Mouse (Mus musculus): Measurements from ENCODE around the gene Gjc2. TPM values are rescaled to one million over a fixed set of nuclear protein-coding genes. Genes with fewer than 3 reads are reported as not detected.
A peak's percentile ranks its signal among the peaks of the same experiment; 100 is the strongest.

Gjc2 gene
- polyA plus RNA-seq, 1 experiment from 2014 or later: 0.50 TPM

DNA sequence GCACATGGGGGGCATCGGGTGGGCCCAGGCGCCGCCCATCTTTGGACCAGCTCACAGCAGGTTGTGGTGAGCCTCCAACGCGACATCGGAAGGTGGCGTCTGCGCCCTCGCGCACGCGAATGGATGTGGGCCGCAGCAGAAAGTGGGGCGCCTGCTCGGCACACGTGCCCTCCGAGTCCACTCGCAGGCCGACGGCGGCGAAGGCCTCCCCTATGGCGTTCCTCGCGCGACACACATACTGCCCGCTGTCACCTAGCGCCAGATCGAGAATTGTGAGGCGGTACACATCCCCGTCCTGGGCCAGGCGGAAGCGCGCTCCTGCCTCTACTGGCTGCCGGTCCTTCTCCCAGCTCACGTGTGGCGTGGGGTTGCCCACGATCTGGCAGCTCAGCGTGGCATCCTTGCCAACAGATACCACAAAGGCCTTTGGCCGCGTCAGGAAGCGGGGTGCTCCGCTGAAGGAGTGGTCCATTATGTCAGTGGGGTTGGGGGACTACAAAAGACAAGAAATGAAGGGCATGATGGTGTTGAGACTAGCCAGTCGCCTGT, 47.0 kb downstream of the Gjc2 start, which contains the start of gene Obscn:
Gene Obscn (minus strand): TSS at position 499 of the 549 bp plus-strand sequence.
- 0 out of 2 replicates have a peak, but pooled peaks cover 3% of the 10 kb centered on the region for H3K4me1 ChIP-seq (replicated peaks; ENCODE audit: control insufficient read depth, insufficient read depth, low read length)
- WGBS: 15% methylated on average over 44 of the region's 44 CpGs
- ATAC-seq (ENCODE audit: low read depth): no peak
- H3K27me3 ChIP-seq (ENCODE audit: control insufficient read depth, insufficient read depth, low read depth, low read length): peaks cover 51% of the 10 kb centered on the region
- H3K4me2 ChIP-seq (ENCODE audit: low read depth, low read length): peak within 1 kb of the TSS; percentile 41
- no peak within 1 kb of the TSS for H3K27ac ChIP-seq (ENCODE audit: low read length)
- no peaks in the 10 kb centered on the region for H3K36me3 ChIP-seq (ENCODE audit: control insufficient read depth, insufficient read depth, low read length)
- H3K9me3 ChIP-seq (ENCODE audit: control insufficient read depth, low read length): no peaks in the 10 kb centered on the region
- H3K9ac ChIP-seq (ENCODE audit: low read length): no peak within 1 kb of the TSS
- peak within 1 kb of the TSS; percentile 22; the same call in 1 of the 2 replicates for H3K4me3 ChIP-seq (ENCODE audit: low read length)

DNA sequence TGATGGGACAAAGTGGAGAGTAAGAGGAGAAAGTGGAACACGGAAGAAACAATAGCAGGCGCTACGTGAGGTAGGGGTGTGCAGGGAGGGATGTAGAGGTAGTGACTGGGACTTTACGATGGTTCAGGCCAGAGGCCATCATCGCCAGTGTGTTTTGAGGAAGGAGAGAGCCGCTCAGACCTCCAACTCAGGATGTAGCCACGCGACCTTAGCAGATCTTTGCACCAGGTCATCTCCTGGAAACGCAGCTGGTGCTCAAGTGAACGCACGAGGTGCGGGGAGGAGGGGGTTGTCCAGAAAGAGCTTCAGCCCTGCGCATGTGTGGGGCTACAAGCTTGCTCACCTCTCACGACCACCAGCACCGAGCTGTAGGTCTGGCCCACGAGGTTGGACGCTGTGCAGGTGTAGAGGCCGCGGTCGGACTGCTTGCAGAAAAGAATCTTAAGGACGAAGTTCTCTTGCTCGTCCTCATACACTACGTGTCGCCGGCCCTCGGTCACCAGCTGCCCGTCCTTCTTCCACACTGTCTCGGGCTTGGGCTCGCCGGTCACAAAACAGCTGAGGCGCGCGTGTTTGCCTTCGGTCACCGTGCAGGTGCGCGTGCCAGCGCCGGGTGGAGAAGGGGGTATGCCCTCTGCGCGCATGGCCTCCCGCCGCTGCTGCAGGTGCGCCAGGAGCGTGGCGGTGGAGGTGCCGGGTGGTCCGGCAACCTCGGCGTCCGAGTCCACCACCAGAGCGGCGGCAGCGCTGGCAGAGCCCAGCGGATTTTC, 47.8 kb downstream of the Gjc2 start:
- no peak overlapping the region for H3K9ac ChIP-seq (ENCODE audit: low read length)
- H3K4me3 ChIP-seq (ENCODE audit: low read length): peak overlapping the region; percentile 22; the same call in 1 of the 2 replicates
- H3K9me3 ChIP-seq (ENCODE audit: control insufficient read depth, low read length): no peaks in the 10 kb centered on the region
- H3K27ac ChIP-seq (ENCODE audit: low read length): no peak overlapping the region
- WGBS: 5% methylated on average over 52 of the region's 55 CpGs
- ATAC-seq (ENCODE audit: low read depth): no peak
- H3K4me2 ChIP-seq (ENCODE audit: low read depth, low read length): peak overlapping the region; percentile 41
- no peaks in the 10 kb centered on the region for H3K36me3 ChIP-seq (ENCODE audit: control insufficient read depth, insufficient read depth, low read length)
- H3K4me1 ChIP-seq (replicated peaks; ENCODE audit: control insufficient read depth, insufficient read depth, low read length): 0 out of 2 replicates have a peak, but pooled peaks cover 3% of the 10 kb centered on the region
- H3K27me3 ChIP-seq (ENCODE audit: control insufficient read depth, insufficient read depth, low read depth, low read length): peaks cover 51% of the 10 kb centered on the region

DNA sequence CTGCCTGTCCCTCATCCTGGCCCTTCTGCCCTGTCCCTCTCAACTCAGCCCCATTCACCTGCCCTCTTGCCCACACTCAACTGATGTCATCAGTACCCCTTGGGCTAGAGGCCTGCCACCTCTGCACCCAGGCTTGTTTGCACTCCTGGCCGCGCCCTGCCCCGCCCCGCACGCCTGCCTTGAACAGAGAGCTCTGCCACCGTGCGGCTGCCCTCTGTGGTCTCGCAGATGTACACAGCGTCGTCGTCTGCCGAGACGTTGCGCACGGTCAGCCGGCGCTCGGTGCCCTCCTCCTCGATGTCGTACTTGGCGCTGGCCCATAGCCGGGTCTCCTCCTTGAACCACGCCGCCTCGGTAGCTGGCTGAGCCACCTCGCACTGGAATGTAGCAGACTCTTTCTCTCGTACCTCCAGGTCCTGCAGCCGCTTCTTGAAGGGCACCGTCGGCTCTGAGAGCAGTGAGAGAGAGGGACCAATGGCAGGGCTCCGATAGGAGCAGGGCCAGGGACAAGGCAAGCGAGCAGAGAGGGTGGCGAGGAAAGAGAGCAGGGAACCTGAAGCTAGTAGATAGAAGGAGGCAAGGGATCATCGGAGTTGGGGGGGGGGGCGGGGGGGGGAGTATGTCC, 48.5 kb downstream of the Gjc2 start:
- ATAC-seq (ENCODE audit: low read depth): peak; percentile 76
- Histone ChIP-seq H3K9ac (ENCODE audit: low read length) (no peak overlapping the region), H3K36me3 (ENCODE audit: control insufficient read depth, insufficient read depth, low read length) (no peaks in the 10 kb centered on the region), H3K4me1 (replicated peaks; ENCODE audit: control insufficient read depth, insufficient read depth, low read length) (0 out of 2 replicates have a peak, but pooled peaks cover 3% of the 10 kb centered on the region), H3K4me2 (ENCODE audit: low read depth, low read length) (peak overlapping the region; percentile 41), H3K27me3 (ENCODE audit: control insufficient read depth, insufficient read depth, low read depth, low read length) (peaks cover 51% of the 10 kb centered on the region), H3K4me3 (ENCODE audit: low read length) (peak overlapping the region; percentile 13; the same call in 1 of the 2 replicates), H3K9me3 (ENCODE audit: control insufficient read depth, low read length) (no peaks in the 10 kb centered on the region), H3K27ac (ENCODE audit: low read length) (no peak overlapping the region)
- 5% methylated on average over 33 of the region's 35 CpGs for WGBS

DNA sequence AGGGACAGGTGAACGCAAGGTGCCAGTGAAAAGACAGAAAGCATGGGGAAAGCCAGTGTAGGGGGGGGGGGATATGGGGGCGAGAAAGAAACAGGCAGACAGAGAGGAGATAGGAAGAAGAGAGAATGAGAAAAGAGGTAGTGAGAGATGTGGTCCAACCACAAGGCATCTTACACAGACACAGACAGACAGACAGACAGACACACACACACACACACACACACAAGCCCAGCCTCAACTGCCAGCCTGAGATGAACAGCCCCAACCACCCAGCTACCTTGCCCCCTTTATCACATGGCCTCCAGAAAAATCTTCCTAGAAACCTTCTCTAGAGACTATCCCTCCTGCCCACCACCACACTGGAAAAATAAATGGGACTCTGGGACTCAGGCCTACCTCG, 50.9 kb downstream of the Gjc2 start:
- Histone ChIP-seq H3K9ac (ENCODE audit: low read length) (no peak overlapping the region), H3K4me3 (ENCODE audit: low read length) (no peak overlapping the region), H3K4me2 (ENCODE audit: low read depth, low read length) (no peak overlapping the region), H3K36me3 (ENCODE audit: control insufficient read depth, insufficient read depth, low read length) (no peaks in the 10 kb centered on the region), H3K4me1 (replicated peaks; ENCODE audit: control insufficient read depth, insufficient read depth, low read length) (0 out of 2 replicates have a peak, but pooled peaks cover 3% of the 10 kb centered on the region), H3K27ac (ENCODE audit: low read length) (no peak overlapping the region), H3K27me3 (ENCODE audit: control insufficient read depth, insufficient read depth, low read depth, low read length) (peaks cover 42% of the 10 kb centered on the region), H3K9me3 (ENCODE audit: control insufficient read depth, low read length) (no peaks in the 10 kb centered on the region)
- 61% methylated on average over 3 of the region's 3 CpGs for WGBS
- no peak for ATAC-seq (ENCODE audit: low read depth)

DNA sequence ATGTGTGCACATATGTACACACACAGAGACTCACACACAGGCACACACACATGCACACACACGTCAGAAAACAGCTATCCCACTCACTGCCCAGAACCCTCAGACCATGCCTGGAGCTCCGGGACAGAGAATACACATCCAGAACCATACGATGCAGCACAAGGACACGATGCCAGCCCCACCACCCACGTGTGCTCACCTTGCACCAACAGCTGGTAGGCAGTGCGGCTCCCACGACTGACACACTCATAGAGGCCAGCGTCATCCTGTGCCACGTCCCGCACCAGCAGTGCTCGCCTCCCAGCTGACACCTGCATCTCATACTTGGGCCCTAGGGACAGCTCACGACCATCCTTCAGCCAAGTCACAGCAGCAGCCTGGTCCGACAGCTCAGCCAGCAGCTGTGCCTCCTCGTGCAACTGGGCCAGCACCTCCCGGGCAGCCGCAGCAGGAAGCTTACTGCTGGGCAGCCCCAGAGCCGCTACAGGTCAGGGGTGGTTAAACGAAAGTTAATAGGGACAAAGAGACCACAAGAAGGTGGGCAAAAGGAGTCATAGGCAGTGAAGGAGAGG, 51.6 kb downstream of the Gjc2 start:
- H3K4me2 ChIP-seq (ENCODE audit: low read depth, low read length): no peak overlapping the region
- 0 out of 2 replicates have a peak, but pooled peaks cover 3% of the 10 kb centered on the region for H3K4me1 ChIP-seq (replicated peaks; ENCODE audit: control insufficient read depth, insufficient read depth, low read length)
- no peak for ATAC-seq (ENCODE audit: low read depth)
- H3K9ac ChIP-seq (ENCODE audit: low read length): no peak overlapping the region
- no peak overlapping the region for H3K27ac ChIP-seq (ENCODE audit: low read length)
- no peak overlapping the region for H3K4me3 ChIP-seq (ENCODE audit: low read length)
- WGBS: 62% methylated on average over 18 of the region's 18 CpGs
- H3K9me3 ChIP-seq (ENCODE audit: control insufficient read depth, low read length): no peaks in the 10 kb centered on the region
- H3K27me3 ChIP-seq (ENCODE audit: control insufficient read depth, insufficient read depth, low read depth, low read length): peaks cover 36% of the 10 kb centered on the region
- no peaks in the 10 kb centered on the region for H3K36me3 ChIP-seq (ENCODE audit: control insufficient read depth, insufficient read depth, low read length)

DNA sequence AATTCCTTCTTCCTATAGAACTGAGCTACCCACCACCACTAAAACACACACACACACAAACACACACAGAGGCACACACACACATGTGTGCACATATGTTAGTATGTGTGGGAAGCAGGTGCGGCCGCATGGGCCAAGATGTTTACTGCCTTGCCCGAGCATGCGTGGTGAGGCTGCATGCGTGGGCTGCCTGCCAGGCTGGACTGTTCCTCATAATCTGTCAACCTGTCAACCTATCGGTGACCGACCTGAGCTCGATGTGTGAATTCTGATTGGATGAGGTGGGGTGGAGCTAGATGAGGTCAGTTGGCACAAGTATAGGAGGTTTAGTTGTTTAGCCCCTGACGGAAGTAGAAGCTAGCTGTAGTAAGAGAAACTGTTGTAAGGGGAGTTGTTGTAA, 52.2 kb downstream of the Gjc2 start:
- WGBS: 67% methylated on average over 9 of the region's 9 CpGs
- no peak for ATAC-seq (ENCODE audit: low read depth)
- Histone ChIP-seq H3K27ac (ENCODE audit: low read length) (no peak overlapping the region), H3K9me3 (ENCODE audit: control insufficient read depth, low read length) (no peaks in the 10 kb centered on the region), H3K27me3 (ENCODE audit: control insufficient read depth, insufficient read depth, low read depth, low read length) (peaks cover 30% of the 10 kb centered on the region), H3K9ac (ENCODE audit: low read length) (no peak overlapping the region), H3K4me1 (replicated peaks; ENCODE audit: control insufficient read depth, insufficient read depth, low read length) (0 out of 2 replicates have a peak, but pooled peaks cover 3% of the 10 kb centered on the region), H3K4me2 (ENCODE audit: low read depth, low read length) (no peak overlapping the region), H3K36me3 (ENCODE audit: control insufficient read depth, insufficient read depth, low read length) (no peaks in the 10 kb centered on the region), H3K4me3 (ENCODE audit: low read length) (no peak overlapping the region)

Other genes starting within 250 kb of the Gjc2 start
- 150 and 161 TPM in 2 replicates for gene Rnf187, start 244.3 kb downstream of the Gjc2 start, polyA plus RNA-seq (2015; fragmentation: Nextera tagmentation; extraction: Ambion mirVana)
- 24.0 and 28.3 TPM in 2 replicates for gene Hist3h2ba, start 234.3 kb downstream of the Gjc2 start, polyA plus RNA-seq (2015; fragmentation: Nextera tagmentation; extraction: Ambion mirVana)
- gene Hist3h2a, start 228.5 kb downstream of the Gjc2 start, polyA plus RNA-seq (2015; fragmentation: Nextera tagmentation; extraction: Ambion mirVana): 21.8 and 23.3 TPM in 2 replicates
- gene Trim17, start 228.5 kb downstream of the Gjc2 start, polyA plus RNA-seq (2015; fragmentation: Nextera tagmentation; extraction: Ambion mirVana): 0.41 and 0.65 TPM in 2 replicates
- 21.9 and 23.2 TPM in 2 replicates for gene Trim11, start 205.1 kb downstream of the Gjc2 start, polyA plus RNA-seq (2015; fragmentation: Nextera tagmentation; extraction: Ambion mirVana)
- gene Obscn, start 46.8 kb downstream of the Gjc2 start, polyA plus RNA-seq (2015; fragmentation: Nextera tagmentation; extraction: Ambion mirVana): 1.9 and 3.0 TPM in 2 replicates
- 4.6 and 4.8 TPM in 2 replicates for gene Iba57, start 19.5 kb downstream of the Gjc2 start, polyA plus RNA-seq (2015; fragmentation: Nextera tagmentation; extraction: Ambion mirVana)
- gene Guk1, start 9.0 kb upstream of the Gjc2 start, polyA plus RNA-seq (2015; fragmentation: Nextera tagmentation; extraction: Ambion mirVana): 127 and 129 TPM in 2 replicates
- gene Mrpl55, start 19.3 kb upstream of the Gjc2 start, polyA plus RNA-seq (2015; fragmentation: Nextera tagmentation; extraction: Ambion mirVana): 83.1 and 84.8 TPM in 2 replicates
- gene 2310033P09Rik, start 25.1 kb upstream of the Gjc2 start, polyA plus RNA-seq (2015; fragmentation: Nextera tagmentation; extraction: Ambion mirVana): 35.2 and 37.0 TPM in 2 replicates
- gene Arf1, start 45.1 kb upstream of the Gjc2 start, polyA plus RNA-seq (2015; fragmentation: Nextera tagmentation; extraction: Ambion mirVana): 725 and 739 TPM in 2 replicates
- gene Wnt3a, start 107.5 kb upstream of the Gjc2 start, polyA plus RNA-seq (2015; fragmentation: Nextera tagmentation; extraction: Ambion mirVana): 0.48 and 0.55 TPM in 2 replicates
- 3.9 and 4.1 TPM in 2 replicates for gene Wnt9a, start 123.7 kb upstream of the Gjc2 start, polyA plus RNA-seq (2015; fragmentation: Nextera tagmentation; extraction: Ambion mirVana)
- gene Prss38, start 192.4 kb upstream of the Gjc2 start, polyA plus RNA-seq (2015; fragmentation: Nextera tagmentation; extraction: Ambion mirVana): not detected in 2 replicates